Mouse (Mus musculus): ENCODE data around the gene Adcy4.

DNA sequence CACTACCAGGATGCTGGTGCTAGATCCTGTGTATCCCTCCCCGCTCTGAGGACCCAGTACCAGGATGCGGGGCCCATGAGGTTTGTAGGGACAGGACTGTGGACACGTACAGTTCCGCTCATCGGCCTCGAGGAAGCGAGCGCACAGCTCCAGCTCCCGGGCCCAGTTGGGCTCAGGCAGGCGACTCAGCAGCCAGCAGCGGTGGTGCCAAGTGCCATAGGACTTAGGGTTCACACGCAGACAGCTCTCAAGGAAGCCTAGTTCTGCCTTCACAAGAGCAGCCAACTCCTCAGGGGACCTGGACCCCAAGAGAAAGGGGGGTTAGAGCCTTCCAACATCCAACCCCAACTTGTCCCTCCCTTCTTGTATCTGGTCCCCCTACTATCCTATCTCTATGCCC is 63.2 kb downstream of the Adcy4 start:
- no peak for TF ChIP-seq POLR2A (IDR thresholded peaks at IDR 0.05; ENCODE audit: control insufficient read depth, low read depth, low read length)
- TF ChIP-seq CTCF (IDR thresholded peaks at IDR 0.05; ENCODE audit: control insufficient read depth, insufficient read depth, insufficient replicate concordance, low read depth, low read length) = no peak

All from testis, adult 2 months (tissue).